Mouse (Mus musculus): ENCODE results near the gene Serpinb9b.
A peak's percentile ranks its signal among the peaks of the same experiment; 100 is the strongest.

The Serpinb9b gene

DNA sequence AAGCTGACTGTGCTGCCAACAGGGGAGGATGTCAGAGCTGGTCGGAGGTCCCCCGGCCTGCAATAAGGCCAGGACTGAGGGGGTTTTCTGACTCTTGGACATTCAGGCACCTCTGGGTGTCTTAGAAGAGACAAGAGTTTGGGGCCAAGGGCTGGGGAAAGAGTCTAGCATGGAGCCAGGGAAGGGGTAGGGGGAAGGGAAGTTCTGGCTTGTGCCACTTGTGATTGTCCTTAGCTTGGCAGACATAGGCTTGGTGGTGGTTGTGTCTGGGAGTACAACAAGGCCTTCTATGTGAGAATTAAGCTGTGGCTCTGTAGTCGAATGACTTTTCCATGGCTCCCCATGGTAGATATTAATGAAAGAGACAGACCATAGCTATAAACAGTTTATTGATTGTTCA lies 16.3 kb downstream of the Serpinb9b start:
- DNase-seq (ENCODE audit: low read depth, low spot score): no peak

DNA sequence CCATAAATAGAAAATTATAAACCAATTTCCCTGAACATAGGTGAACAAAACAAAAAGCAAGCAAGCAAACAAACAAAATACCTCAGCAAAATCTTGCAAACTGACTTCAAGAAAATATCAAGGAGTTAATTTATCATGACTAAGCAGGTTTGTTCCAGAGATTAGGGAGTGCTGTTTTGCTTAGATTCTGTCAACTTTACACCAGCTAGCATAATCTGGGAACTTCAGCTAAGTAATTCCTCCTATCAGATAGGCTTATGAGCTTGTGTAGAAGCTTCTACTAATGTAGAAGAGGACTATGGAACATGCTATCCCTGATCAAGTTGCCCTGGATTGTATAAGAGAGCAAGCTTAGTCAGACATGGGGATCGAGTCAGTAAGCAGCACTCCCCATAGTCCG lies 20.0 kb downstream of the Serpinb9b start:
- DNase-seq (ENCODE audit: low read depth, low spot score): no peak

DNA sequence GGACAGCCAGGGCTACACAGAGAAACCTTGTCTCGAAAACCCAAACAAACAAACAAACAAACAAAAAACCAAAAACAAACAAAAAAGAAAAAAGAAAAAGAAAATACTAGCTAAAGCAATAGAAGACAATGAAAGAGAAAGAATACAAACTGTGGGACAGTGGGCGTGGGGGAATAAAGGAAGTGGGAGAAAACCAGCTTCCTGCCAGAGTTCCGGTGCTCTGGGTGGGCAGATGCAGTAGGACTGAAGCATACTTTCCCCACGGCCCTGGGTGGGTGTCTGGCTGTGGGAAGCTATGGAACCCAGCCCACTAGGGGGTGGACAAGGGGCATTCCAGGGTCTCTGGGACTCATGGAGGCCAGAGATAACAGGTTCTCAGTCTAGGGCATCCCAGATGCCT lies 21.0 kb downstream of the Serpinb9b start:
- no peak for DNase-seq (ENCODE audit: low read depth, low spot score)

DNA sequence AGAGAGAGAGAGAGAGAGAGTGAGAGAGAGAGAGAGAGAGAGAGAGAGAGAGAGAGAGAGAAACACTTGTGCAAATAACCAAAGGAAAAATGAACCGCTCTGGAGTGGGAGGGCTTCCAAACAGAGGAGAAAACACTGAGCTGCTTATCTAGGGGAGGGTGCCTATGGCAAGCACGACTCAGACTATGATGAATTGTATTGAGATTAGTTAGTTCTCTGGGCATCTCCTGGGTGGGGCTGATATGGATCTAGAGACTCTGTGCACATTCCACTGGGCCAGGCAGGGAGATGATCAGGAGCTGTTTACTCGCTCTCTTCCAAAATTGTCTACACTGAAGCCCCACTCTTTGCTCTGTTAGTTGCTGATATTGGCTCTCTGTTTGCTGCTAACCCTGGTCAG lies 24.5 kb downstream of the Serpinb9b start:
- DNase-seq (ENCODE audit: low read depth, low spot score): no peak

DNA sequence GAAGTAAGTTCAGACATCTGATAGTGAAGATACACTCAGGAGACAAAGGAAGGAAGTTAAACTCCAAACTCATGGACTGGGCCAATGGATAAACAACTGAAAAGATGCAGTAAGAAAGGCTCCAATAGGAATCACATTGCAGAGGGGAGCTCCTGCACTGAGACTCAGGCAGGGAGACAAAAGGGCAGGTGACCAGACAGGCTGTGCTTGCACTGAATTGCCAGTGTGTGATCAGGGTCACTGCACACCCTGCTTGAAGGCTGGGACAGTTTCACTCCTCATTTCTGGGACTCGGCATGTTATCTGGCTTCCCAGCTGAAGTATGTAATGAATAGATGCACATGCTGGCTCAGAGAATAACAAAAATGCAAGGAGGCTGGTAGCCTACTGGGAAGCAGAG lies 35.8 kb downstream of the Serpinb9b start:
- no peak for DNase-seq (ENCODE audit: low read depth, low spot score)

DNA sequence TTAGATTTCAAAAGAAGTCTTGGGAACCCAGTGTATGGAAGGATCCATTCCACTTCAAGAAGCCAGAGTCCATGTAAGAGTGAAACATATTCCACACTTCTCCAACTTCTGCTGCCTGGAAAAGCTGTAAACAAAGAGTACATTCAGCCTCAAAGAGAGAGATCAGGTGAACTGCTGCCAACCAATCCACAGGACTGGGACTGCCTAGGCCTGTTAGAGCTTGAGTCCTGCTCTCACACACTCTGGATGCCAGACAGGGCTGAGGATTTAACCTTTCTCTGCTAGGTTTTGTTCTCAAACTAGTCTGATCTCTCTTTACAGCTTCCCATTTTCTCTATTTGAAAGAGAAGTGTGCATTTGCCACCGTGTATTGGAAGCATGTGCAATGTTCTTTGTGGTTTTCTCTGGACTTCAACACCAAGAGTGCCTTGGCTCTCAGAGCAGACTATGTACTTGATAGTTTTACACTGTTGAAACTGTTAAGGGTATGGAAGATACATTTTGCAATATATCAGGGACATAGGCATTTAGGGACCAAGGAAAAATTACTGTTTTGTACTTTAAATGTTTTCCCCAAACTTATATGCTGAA lies 40.3 kb downstream of the Serpinb9b start:
- no peak for DNase-seq (ENCODE audit: low read depth, low spot score)

DNA sequence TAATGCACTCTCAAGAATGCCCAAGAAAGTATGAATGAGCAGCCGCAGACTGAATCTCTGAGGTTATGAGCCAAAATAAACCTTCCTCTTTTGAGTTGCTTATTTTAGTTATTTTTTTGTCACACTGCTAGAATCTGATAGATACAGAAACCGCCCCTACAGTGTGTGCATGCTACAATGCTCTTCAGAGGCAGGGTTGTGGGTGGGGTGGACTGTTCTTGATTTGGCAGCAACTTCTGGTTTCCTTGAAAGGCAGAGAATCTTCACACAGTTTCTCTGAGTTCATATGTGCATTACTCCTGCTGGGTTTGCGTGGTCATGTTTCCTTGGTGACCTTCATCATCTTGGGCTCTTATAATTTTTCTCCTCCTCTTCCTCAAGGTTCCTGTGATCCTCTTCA lies 40.9 kb downstream of the Serpinb9b start:
- DNase-seq (ENCODE audit: low read depth, low spot score): no peak

DNA sequence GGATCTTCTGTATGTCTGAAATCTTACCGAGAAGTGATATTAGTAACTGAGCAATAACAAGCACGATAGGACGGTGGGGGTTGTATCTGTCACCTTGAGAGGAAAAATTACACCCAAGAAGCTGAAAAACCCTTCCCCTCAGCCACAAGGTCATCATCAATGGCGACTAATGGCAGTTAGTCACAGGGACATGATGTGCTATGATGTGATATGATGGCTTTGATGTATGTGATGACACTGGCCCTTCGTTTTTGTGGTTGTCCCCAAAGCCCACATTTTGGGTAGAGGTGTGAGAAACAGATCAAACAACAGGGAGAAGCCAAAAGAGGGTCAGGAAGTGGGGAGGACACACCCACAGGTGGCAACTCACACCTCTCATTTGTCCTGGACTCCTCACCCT lies 44.6 kb downstream of the Serpinb9b start:
- DNase-seq (ENCODE audit: low read depth, low spot score): no peak

DNA sequence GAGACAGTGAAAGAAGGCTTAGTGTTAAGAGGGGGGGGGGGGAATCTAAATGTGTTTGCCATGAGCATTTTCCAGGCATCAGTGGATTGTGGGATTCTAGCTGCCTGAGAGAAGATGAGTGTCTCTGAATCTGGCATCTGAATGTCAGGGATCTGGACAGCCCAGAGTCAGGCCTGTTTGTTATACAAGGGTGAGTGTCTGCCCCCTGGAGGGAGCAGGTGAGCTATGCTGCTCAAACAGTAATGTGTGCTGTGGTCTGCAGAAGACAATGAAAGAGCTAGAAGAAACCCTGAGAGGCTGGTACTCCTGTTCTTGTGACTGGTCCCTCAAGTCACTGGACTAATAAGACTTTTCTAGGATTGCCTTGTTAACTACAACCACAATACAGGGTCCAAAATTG lies 46.8 kb downstream of the Serpinb9b start:
- DNase-seq (ENCODE audit: low read depth, low spot score): no peak

DNA sequence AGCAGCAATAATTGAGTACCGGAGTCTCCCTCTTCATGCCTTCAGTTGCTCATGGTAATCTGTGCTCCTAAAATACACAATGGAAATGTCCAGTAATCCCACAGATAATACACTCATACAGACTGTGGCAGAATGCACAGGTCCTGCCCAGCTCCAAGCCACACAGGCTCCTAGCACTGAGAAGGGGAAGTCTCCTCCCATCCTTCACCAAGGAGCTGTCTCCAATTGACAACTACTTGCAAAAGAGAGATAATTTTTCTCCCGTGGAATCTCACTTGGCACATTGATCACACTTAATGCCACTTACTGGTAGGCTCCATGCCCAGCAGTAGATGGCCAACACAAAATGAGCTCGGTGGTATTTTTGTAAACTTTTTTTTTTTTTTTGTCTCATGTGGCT lies 49.0 kb downstream of the Serpinb9b start:
- no peak for DNase-seq (ENCODE audit: low read depth, low spot score)

DNA sequence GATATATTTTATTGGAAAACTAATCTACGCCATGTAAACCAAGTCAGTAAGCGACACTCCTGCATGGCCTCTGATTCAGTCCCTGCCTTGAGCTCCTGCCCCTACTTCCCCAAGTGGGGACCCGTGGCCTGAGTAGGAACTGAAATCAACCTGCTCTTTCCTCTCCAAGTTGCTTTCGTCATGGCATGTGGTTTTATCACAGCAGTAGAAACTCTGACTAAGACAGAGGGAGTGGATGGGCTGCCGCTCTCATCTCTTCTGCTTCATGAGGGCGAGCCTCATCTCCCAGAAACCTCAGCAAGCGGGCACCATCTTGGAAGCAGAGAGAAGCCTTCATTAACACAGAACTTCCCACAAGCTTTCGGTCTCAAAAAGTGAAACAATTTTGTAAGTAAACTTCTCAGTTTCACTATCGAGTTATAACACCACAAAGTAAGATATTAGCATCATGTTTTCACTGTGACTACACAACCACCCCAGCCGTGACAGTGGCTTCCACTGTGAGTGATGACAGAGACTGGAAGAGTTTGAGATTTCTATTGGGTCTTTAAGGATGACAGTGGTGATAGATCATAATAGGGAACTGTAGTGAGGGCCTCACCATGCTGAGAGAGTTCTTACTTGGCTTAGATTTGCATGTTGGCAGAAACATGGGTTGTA lies 49.9 kb downstream of the Serpinb9b start:
- DNase-seq (ENCODE audit: low read depth, low spot score): no peak

DNA sequence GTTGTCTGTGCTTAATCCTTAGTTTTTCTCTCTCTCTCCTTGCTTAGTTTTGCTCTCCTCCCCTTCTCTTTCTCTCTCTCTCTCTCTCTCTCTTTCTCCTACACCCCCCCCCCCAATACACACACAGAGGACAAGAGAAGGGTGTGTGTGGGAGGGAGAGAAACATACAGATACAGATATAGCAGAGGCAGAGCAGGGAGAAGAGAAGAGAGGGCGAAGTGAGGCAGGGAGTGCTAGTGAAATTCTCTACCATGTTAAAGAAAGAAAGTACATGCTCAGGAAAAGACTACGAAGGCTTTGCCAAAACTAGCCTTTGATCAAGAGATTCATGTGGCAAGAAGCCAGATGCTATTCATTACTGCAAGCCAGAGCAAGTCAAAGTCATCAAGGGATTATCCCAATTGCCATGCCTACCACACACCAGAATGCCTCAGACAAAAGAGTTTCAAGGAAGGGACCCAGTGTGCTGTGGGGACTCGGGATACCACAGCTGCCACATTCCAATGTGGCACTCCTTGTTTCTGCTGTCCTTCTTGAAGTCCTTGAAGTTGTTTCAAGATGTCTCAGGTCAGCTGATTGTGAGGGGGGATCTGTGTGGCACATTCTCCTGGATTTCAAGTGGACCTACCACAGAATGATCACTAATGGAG lies 51.0 kb downstream of the Serpinb9b start, which contains the start of gene Serpinb1b:
Gene Serpinb1b (plus strand): TSS at position 520 of the 650 bp plus-strand sequence.
- DNase-seq (ENCODE audit: low read depth, low spot score): no peak

DNA sequence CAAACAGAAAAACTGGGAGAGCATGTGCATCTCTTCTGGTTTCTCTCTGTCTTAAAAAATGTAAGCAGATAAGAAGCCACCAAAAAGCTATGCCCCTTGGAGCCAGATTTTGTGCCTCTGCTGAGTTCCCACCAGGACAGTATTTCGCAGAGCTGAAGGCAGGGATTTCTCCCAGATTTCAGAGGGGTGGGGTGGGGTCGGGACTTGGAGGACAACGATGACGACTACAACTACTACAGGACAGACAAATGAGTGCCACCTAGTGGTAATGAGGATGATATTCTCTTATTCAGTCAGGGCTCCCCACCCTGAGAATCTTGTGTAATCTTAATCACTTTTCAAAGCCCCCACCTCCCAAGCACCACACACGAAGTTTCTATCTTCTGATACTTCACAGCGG lies 52.2 kb downstream of the Serpinb9b start:
- no peak for DNase-seq (ENCODE audit: low read depth, low spot score)

DNA sequence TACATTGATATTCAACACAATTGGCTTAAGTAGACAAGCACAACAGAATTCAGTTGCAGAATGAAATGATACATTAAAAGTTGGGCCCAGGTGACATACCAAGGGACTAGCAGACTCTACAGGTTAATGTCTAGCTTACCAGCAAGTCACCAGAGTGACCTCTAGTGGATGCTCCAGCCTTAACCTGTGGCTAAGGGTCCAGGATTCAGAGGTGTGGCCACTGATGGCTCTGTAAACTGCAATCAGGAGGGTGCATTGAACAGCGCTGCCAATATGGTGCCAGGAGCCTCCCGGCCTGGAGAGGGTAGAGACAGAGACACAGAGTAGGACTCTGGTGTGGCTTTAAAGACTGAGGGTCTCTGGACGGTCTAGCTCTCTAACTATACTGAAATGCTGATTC lies 53.1 kb downstream of the Serpinb9b start:
- DNase-seq (ENCODE audit: low read depth, low spot score): no peak

DNA sequence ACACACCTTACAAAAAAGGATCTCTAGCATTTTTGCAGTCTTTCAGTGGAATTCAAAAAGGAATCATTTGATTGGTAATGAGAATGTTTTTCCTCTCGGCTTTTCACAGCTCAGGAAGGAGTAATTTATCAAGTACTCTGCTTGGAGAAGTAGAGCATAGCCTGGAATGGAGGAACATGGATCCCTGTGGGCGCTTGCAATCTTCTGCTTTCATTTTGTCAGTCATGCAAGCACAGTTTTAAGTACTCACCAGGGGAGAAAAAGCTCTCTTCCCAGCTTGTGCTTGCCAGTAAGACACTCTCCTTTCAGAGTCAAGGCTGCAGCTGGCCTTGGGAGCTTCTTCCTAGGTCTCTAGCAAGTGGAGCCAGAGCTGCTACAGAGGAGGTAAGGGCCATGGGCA lies 56.6 kb downstream of the Serpinb9b start:
- no peak for DNase-seq (ENCODE audit: low read depth, low spot score)

DNA sequence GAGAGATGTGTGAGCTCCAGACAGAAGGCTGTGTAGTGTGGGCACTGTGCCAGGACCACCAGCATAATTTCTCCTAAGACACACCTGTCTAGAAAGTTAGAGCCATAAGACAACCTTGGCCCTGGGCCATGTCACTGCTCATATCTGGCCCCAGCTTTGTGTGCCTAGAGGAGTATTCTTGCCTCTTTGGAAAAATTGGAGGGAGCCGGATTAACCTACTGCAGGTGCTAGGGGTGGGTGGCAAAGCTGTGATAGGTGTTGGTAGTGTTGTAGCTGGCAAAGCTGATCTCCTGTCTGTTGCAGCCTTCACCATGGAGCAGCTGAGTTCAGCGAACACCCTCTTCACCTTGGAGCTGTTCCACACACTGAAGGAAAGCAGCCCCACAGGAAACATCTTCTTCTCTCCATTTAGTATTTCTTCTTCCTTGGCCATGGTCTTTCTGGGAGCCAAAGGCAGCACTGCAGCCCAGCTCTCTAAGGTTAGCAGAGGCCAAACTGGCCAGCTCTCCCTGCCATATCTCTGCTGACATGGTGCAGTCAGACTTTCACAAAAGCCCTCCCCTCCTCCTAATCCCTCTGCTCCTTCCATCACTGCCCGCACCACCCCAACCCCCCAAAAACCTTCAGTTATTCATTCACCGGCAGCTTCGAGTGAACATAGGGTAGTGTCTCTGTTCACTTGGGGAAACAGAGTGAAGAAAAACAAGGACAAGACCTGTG lies 57.9 kb downstream of the Serpinb9b start:
- DNase-seq (ENCODE audit: low read depth, low spot score): no peak

DNA sequence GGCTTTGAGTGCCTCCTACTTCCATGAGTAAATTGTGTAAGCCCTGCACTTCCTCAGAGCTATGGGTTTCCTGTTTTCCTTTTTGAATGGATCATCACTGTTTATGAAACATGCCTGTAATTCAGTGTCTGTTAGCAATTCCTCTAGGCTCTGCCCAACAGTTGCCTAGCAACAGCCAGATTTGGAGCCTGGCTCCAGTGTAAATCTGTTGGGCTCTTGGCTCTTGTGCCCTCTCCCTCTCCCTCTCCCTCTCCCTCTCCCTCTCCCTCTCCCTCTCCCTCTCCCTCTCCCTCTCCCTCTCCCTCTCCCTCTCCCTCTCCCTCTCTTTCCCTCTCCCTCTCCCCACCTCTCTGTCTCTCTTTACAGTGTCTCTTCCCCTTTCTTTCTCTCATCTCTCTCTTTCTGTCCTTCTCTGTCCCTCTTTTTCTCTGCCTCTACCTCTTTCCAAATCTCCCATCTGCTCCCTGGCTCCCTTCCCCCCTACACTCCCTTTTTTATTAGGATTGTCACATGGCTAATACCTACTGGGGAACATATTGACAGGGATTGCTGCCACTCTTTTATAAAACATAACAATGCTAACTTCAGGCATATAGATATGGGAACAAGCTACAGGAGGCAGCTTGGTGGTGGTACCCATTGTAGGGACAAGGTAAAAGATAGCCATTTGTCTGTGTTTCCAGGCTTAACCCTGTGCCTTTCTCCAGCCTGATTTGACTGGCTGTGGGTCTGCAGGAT lies 58.6 kb downstream of the Serpinb9b start:
- peak; percentile 28 for DNase-seq (ENCODE audit: low read depth, low spot score)

DNA sequence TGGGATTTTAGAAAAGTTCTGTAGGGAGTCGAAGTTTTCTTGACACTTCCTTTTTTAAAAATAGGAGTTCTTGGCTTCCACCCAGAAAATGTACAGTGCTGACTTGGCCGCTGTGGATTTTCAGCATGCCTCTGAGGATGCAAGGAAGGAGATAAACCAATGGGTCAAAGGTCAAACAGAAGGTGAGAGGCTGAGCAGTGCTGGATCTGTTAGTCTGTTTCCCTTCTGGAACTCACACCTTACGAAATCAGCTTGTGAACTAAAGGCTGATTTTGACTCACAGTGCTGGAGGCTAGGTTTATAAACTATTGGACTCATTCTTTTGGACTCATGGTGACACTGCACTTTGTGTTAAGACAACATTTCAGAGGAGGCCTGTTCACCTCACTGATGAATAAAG lies 62.4 kb downstream of the Serpinb9b start:
- DNase-seq (ENCODE audit: low read depth, low spot score): no peak

DNA sequence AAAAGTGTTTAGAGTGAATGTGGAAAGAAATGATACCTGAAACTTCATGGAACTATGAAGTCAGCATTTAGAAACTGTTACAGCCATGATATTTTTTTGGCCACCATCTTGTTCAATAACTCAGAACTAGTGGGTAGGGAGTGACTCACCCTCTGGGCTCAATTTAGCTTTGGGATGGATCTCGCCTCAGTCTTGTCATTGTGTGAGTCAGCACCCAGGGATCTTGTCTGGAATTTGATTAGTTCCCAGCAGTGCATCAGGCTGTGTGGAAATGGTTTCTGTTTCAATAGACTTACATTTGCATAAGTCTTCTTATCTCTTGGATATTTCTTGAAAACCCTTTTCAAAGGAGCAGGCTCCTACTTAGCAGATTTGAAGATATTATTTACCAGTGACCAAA lies 63.3 kb downstream of the Serpinb9b start:
- no peak for DNase-seq (ENCODE audit: low read depth, low spot score)

DNA sequence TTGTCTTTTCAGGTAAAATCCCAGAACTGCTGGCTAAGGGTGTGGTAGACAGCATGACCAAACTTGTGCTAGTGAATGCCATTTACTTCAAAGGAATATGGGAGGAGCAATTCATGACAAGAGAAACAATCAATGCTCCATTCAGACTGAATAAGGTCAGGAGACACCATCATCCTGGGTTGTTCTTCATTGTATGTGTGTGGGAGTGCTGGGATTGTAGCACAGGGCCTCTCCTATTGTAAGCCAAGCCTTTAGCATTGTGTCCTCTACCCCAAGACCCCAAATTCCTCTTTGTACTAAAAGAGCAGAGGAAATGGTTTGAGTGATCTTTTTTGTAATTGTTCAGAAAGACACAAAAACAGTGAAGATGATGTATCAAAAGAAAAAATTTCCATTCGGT lies 64.1 kb downstream of the Serpinb9b start:
- no peak for DNase-seq (ENCODE audit: low read depth, low spot score)

Data from retina, adult 2 months (tissue).